Mouse (Mus musculus) CH12.LX (cell line): ENCODE measurements around the gene Ucp2. TPM values are rescaled to one million over a fixed set of nuclear protein-coding genes. Genes with fewer than 3 reads are reported as not detected.

Experiments used
- DNase-seq: peaks from one replicate; pipeline ENCODE4 v3.0.0-alpha.2; 2013; ENCODE audit errors: extremely low read depth
- H3K27ac ChIP-seq: 2 replicates; pipeline ENCODE4 v1.5.1; 2012; ENCODE audit warnings: low read depth, mild to moderate bottlenecking, control low read depth, moderate library complexity; ENCODE audit not compliant: insufficient read depth
- H3K27me3 ChIP-seq: replicated peaks from 2 replicates; pipeline ENCODE3; 2012; ENCODE audit warnings: inconsistent platforms
- H3K36me3 ChIP-seq, 2 experiments: replicated peaks in 1 of 2; 2 replicates each; pipeline versions ENCODE3 to v1.6.1; 2012; ENCODE audit warnings: inconsistent platforms in 1 of 2, low read length in 1 of 2, mild to moderate bottlenecking in 1 of 2, mixed read lengths in 1 of 2, moderate library complexity in 1 of 2; ENCODE audit not compliant: control insufficient read depth in 1 of 2, insufficient read depth in 1 of 2
- H3K4me1 ChIP-seq, 2 experiments: 2 replicates each; pipeline ENCODE4 v1.6.1; 2012; ENCODE audit warnings: inconsistent platforms in 1 of 2, moderate library complexity in 1 of 2; ENCODE audit not compliant: insufficient read depth in 2 of 2, control insufficient read depth in 1 of 2
- H3K4me2 ChIP-seq: 2 replicates; pipeline ENCODE4 v1.6.1; 2012; ENCODE audit warnings: low read depth, mild to moderate bottlenecking, control low read depth; ENCODE audit not compliant: poor library complexity, insufficient read depth, severe bottlenecking
- H3K4me3 ChIP-seq, 3 experiments: fragments of 150-350 bp in 1 of 3; sonication (generic) in 1 of 3; replicated peaks in 1 of 3; 2 replicates each; pipeline versions ENCODE3 to v1.5.1; 2011 to 2012; ENCODE audit warnings: low read depth in 2 of 3, low read length in 2 of 3, mild to moderate bottlenecking in 2 of 3, moderate library complexity in 2 of 3, control low read depth in 1 of 3, improper control_type of control experiment in 1 of 3, inconsistent platforms in 1 of 3, mixed read lengths in 1 of 3; ENCODE audit not compliant: poor library complexity in 1 of 3
- H3K79me2 ChIP-seq: replicated peaks from 2 replicates; pipeline ENCODE4 v1.6.1; 2012; ENCODE audit warnings: mild to moderate bottlenecking, moderate library complexity; ENCODE audit not compliant: control insufficient read depth, poor library complexity, insufficient read depth, severe bottlenecking; ENCODE audit errors: extremely low read depth
- H3K9ac ChIP-seq: 2 replicates; pipeline ENCODE4 v1.6.1; 2012; ENCODE audit warnings: low read depth, mild to moderate bottlenecking, control low read depth, moderate library complexity; ENCODE audit not compliant: insufficient read depth
- H3K9me3 ChIP-seq: replicated peaks from 2 replicates; pipeline ENCODE3; 2012; ENCODE audit warnings: low read length, inconsistent platforms, mixed read lengths
- BHLHE40 ChIP-seq: IDR thresholded peaks from 2 replicates; pipeline ENCODE4 v1.6.1; 2011; ENCODE audit warnings: mild to moderate bottlenecking, low read depth, low read length, improper control_type of control experiment
- CHD2 ChIP-seq: IDR thresholded peaks from 2 replicates; pipeline ENCODE4 v1.6.1; 2011; ENCODE audit warnings: low read length, improper control_type of control experiment
- CTCF ChIP-seq, 2 experiments: IDR thresholded peaks in 1 of 2; conservative IDR thresholded peaks in 1 of 2; 2 replicates each; pipeline ENCODE4 v1.5.1; 2011 to 2012; ENCODE audit warnings: low read depth in 2 of 2, low read length in 2 of 2, improper control_type of control experiment in 1 of 2, inconsistent platforms in 1 of 2, mild to moderate bottlenecking in 1 of 2, moderate library complexity in 1 of 2
- ELF1 ChIP-seq: IDR thresholded peaks from 2 replicates; pipeline ENCODE4 v1.6.1; 2014; ENCODE audit warnings: low read depth, mild to moderate bottlenecking, inconsistent platforms, low read length, improper control_type of control experiment
- ETS1 ChIP-seq: conservative IDR thresholded peaks from 2 replicates; pipeline ENCODE4 v1.6.1; 2012; ENCODE audit warnings: low read depth, mild to moderate bottlenecking, inconsistent platforms, low read length, improper control_type of control experiment, moderate library complexity
- HCFC1 ChIP-seq: IDR thresholded peaks from 2 replicates; pipeline ENCODE4 v1.6.1; 2012; ENCODE audit warnings: low read depth, mild to moderate bottlenecking, inconsistent platforms, low read length, improper control_type of control experiment
- IRF4 ChIP-seq: IDR thresholded peaks from 2 replicates; pipeline ENCODE4 v1.6.1; 2014; ENCODE audit warnings: low read depth, mild to moderate bottlenecking, inconsistent platforms, low read length, improper control_type of control experiment
- MXI1 ChIP-seq: IDR thresholded peaks from 2 replicates; pipeline ENCODE4 v1.6.1; 2011; ENCODE audit warnings: mild to moderate bottlenecking, low read depth, low read length, improper control_type of control experiment
- MYC ChIP-seq: IDR thresholded peaks from 2 replicates; pipeline ENCODE4 v1.6.1; 2011; ENCODE audit warnings: low read depth, mild to moderate bottlenecking, improper control_type of control experiment, low read length
- NELFE ChIP-seq: IDR thresholded peaks from 2 replicates; pipeline ENCODE4 v1.6.1; 2011; ENCODE audit warnings: low read depth, low read length, improper control_type of control experiment
- PAX5 ChIP-seq: IDR thresholded peaks from 2 replicates; pipeline ENCODE4 v1.6.1; 2012; ENCODE audit warnings: low read length, inconsistent platforms, mixed read lengths
- POLR2AphosphoS2 ChIP-seq: IDR thresholded peaks from 2 replicates; pipeline ENCODE4 v1.6.1; 2011; ENCODE audit warnings: low read depth, low read length, improper control_type of control experiment
- RAD21 ChIP-seq: IDR thresholded peaks from 2 replicates; pipeline ENCODE4 v1.6.1; 2011; ENCODE audit warnings: low read depth, mild to moderate bottlenecking, low read length, improper control_type of control experiment, moderate library complexity
- SIN3A ChIP-seq: IDR thresholded peaks from 2 replicates; pipeline ENCODE4 v1.6.1; 2012; ENCODE audit warnings: low read length, improper control_type of control experiment, inconsistent platforms
- ZC3H11A ChIP-seq: IDR thresholded peaks from 2 replicates; pipeline ENCODE4 v1.6.1; 2012; ENCODE audit warnings: low read depth, mild to moderate bottlenecking, inconsistent platforms, low read length, improper control_type of control experiment
- ZKSCAN1 ChIP-seq: IDR thresholded peaks from 2 replicates; pipeline ENCODE4 v1.6.1; 2012; ENCODE audit warnings: low read depth, inconsistent platforms, low read length, improper control_type of control experiment, borderline replicate concordance
- dilution Hi-C: fragments of 300-500 bp; cut with MboI; formaldehyde crosslinking; loops from 2 replicates; pipeline ENCODE4 v1.14.3; 2020; ENCODE audit warnings: low sequenced_read_pairs; ENCODE audit not compliant: extremely low pct_unique_long_range_greater_than_20kb, extremely low pct_ligation_motif_present
- in situ Hi-C: fragments of 300-500 bp; cut with MboI; formaldehyde crosslinking; loops from 3 replicates; pipeline ENCODE4 v1.14.3; 2019; ENCODE audit warnings: low sequenced_read_pairs, low pct_ligation_motif_present, low pct_unique_long_range_greater_than_20kb, mixed read lengths
- polyA plus RNA-seq: library from polyadenylated mRNA; unstranded; fragments of >175 nt; gene quantifications from 2 replicates; pipeline ENCODE4 v1.2.1, GENCODE M21; 2012; ENCODE audit warnings: low read depth; ENCODE audit not compliant: insufficient read length
- total RNA-seq, 2 experiments: library from RNA; depleted of rRNA; stranded (reverse); fragments of 300-350 nt in 1 of 2; fragments of >200 nt in 1 of 2; gene quantifications; 2 replicates each; pipeline ENCODE4 v1.2.3; 2012 to 2014

The Ucp2 gene
- total and polyA plus RNA-seq, 3 experiments: 131 to 635 (median 131) TPM

- Histone ChIP-seq H3K4me1 (peaks cover 0 to 21% of the 10 kb centered on the region in 2 experiments; a peak in 2 of 4 replicates), H3K79me2 (peaks cover 1% of the 10 kb centered on the region; the same call in 1 of the 2 replicates), H3K9me3 (no peaks in the 10 kb centered on the region), H3K9ac (no peak overlapping the region), H3K4me2 (no peak overlapping the region), H3K27ac (no peak overlapping the region), H3K4me3 (no peak overlapping the region), H3K36me3 (no peaks in the 10 kb centered on the region), H3K27me3 (no peaks in the 10 kb centered on the region)
- dilution Hi-C loops: no loop called here
- TF ChIP-seq MYC (no peak), CTCF (conservative IDR thresholded peaks at IDR 0.05 in 1 of 2, IDR thresholded peaks at IDR 0.05 in 1 of 2; ENCODE audit: low read depth in 2 of 2, low read length in 2 of 2) (no peak), MXI1 (no peak), ZKSCAN1 (no peak), BHLHE40 (no peak), ELF1 (no peak), PAX5 (no peak), NELFE (no peak), POLR2AphosphoS2 (no peak), HCFC1 (no peak), SIN3A (no peak), RAD21 (no peak), ZC3H11A (no peak)
- DNase-seq: no peak
- in situ Hi-C loops: no loop called here
Measured at GRCm38 (mm10) chr7:100488474-100489048, 4.6 kb upstream of the Ucp2 start.

GRCm38 (mm10) chr7:100492391-100493116, 583 bp upstream of the Ucp2 start:
- TF ChIP-seq IRF4 (peak; percentile 45; the same call in 1 of the 2 replicates), HCFC1 (no peak), CHD2 (peak; percentile 35; the same call in 1 of the 2 replicates), CTCF (conservative IDR thresholded peaks at IDR 0.05 in 1 of 2, IDR thresholded peaks at IDR 0.05 in 1 of 2; ENCODE audit: low read depth in 2 of 2, low read length in 2 of 2) (peak in 1 of 2 experiments; percentile 13; a peak in 1 of 4 replicates), ETS1 (peak; percentile 37; the same call in 1 of the 2 replicates), ZKSCAN1 (no peak)
- Histone ChIP-seq H3K9ac (peak overlapping the region; percentile 30), H3K27me3 (no peaks in the 10 kb centered on the region), H3K4me1 (peaks cover 12 to 27% of the 10 kb centered on the region in 2 experiments), H3K27ac (peak overlapping the region; percentile 69), H3K9me3 (no peaks in the 10 kb centered on the region), H3K36me3 (peaks cover 11 to 31% of the 10 kb centered on the region in 2 experiments), H3K4me3 (peak overlapping the region; percentile 75 to 93 (median 86)), H3K79me2 (peaks cover 25% of the 10 kb centered on the region), H3K4me2 (peak overlapping the region; percentile 80)
- no peak for DNase-seq
- in situ Hi-C loops (no loop called here), dilution Hi-C loops (no loop called here)
